8 mouse cellular contexts compared by ENCODE assay signal in genomic region chr19:34441979-34442378, GRCm38 (mm10). TPM values are rescaled to one million over a fixed set of nuclear protein-coding genes. Genes with fewer than 3 reads are reported as not detected.
DNase-seq lines count a peak whose midpoint lies in the region; ATAC-seq lines count a peak whose summit lies in the region.

No protein-coding gene starts in this region.

- no peak overlapping the region for H3K9ac ChIP-seq in hindbrain, embryonic 11.5 days (ENCODE audit: low read depth, low read length)

- H3K9me3 ChIP-seq in hindbrain, embryonic 11.5 days (ENCODE audit: control insufficient read depth, low read length), result no peaks in the 10 kb centered on the region

- H3K36me3 ChIP-seq in hindbrain, embryonic 11.5 days (ENCODE audit: control insufficient read depth, insufficient read depth, low read length), result no peaks in the 10 kb centered on the region

- WGBS in hindbrain, embryonic 11.5 days, result 90% methylated on average over 2 of the region's 2 CpGs

- no peaks in the 10 kb centered on the region for H3K27me3 ChIP-seq in hindbrain, embryonic 11.5 days (ENCODE audit: control insufficient read depth, insufficient read depth, low read length)

- H3K4me1 ChIP-seq in hindbrain, embryonic 11.5 days (replicated peaks; ENCODE audit: control insufficient read depth, insufficient read depth, low read length), result no peaks in the 10 kb centered on the region

- no peak overlapping the region for H3K4me3 ChIP-seq in hindbrain, embryonic 11.5 days (ENCODE audit: low read depth, low read length)

- intact Hi-C loops in heart, postnatal 25 days (cut with DNase I), result loop anchor here (5.0 kb wide), 1 partner anchor 45 kb away; no protein-coding TSS in a partner anchor

- ATAC-seq in megakaryocyte, adult 5-6 weeks (ENCODE audit: poor library complexity, severe bottlenecking), result peak; percentile 96
- no peak for ATAC-seq in hindbrain, embryonic 11.5 days (ENCODE audit: low FRiP score)
- no peak for ATAC-seq in cerebellum, adult (ENCODE audit: insufficient number of reproducible peaks, low FRiP score, low TSS enrichment)

- H3K27ac ChIP-seq in hindbrain, embryonic 11.5 days (ENCODE audit: low read depth, low read length), result no peak overlapping the region

- H3K4me2 ChIP-seq in hindbrain, embryonic 11.5 days (replicated peaks; ENCODE audit: low read depth, low read length), result no peak overlapping the region

- peak; percentile 26 for DNase-seq in layer of hippocampus, adult 11-12 months (ENCODE audit: low spot score)
- no peak for DNase-seq in layer of hippocampus, postnatal 10 days (ENCODE audit: low spot score in 2 of 2)
- DNase-seq in adrenal gland, adult 2 months, result peak; percentile 62
- DNase-seq in heart, postnatal 25 days (ENCODE audit: low spot score), result peak; percentile 13
- DNase-seq in hindbrain, embryonic 11.5 days (ENCODE audit: low spot score), result no peak
- DNase-seq in cerebellum, postnatal 25 days, result no peak

RNA-seq across cellular contexts. Expression of gene Ch25h, which starts 33.0 kb away (rescaled TPM):
- total RNA-seq in layer of hippocampus, postnatal 10 days (2021), result under 1 TPM; 0.47 to 0.53 TPM
- 1 to 10 TPM in 1 of 2 experiments, under 1 TPM in 1; 0.46 to 2.1 TPM for total RNA-seq in adrenal gland, adult 2 months (2021)
- polyA plus RNA-seq in adrenal gland, adult 2 months (2012; rRNA removed), result 5.0 and 9.0 TPM in 2 replicates
- total RNA-seq in heart, postnatal 25 days (2021), result under 1 TPM; 0.18 to 0.31 TPM
- not detected in 2 replicates for total RNA-seq in megakaryocyte, adult 5-6 weeks (2015)
- not detected in 2 replicates for total RNA-seq in megakaryocyte, adult 5-6 weeks (2017)
- 0.42 and 1.0 TPM in 2 replicates for polyA plus RNA-seq in hindbrain, embryonic 11.5 days (2014; fragmentation: Nextera tagmentation; extraction: Ambion mirVana)

Comparison
In these comparisons a context has a peak if more than half of its experiments do, and no peak if none do; other contexts are left out.
1. DNase-seq: peak in layer of hippocampus, adult 11-12 months (single experiment), adrenal gland, adult 2 months (single experiment) and heart, postnatal 25 days (single experiment); none in layer of hippocampus, postnatal 10 days (0 of 2), hindbrain, embryonic 11.5 days (single experiment) and cerebellum, postnatal 25 days (0 of 2).